Mouse (Mus musculus): ENCODE measurements at regions not wholly inside any gene's neighbourhood (a gene's known extent, or its start where the extent isn't known, plus 50 kb on each side); places are given as distances from the start of the nearest gene placed in this dataset.

DNA sequence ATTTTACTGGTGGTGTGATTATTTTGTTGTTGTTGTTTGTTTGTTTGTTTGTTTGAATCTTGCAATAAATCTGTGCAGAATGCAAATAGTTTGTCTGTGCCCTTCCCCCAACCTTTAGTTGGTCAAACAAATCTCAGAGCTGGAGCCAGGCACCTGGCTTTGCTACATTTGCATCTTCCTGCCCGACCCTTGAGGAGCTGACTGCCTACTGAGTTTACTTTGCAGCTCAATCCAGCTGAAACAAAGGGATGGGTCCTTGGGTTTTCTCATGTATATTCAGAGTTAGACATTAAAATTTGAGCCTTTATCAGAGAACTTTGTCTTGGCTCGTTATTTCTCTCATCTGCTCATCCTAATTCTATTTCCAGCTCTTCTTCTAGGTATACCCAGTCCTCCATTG is 79.4 kb upstream of the BC030870 start:
- DNase-seq, result no peak

- peak; percentile 8 for DNase-seq
Measured at GRCm38 (mm10) chr8:65206202-65206601, 76.8 kb upstream of the BC030870 start.

DNA sequence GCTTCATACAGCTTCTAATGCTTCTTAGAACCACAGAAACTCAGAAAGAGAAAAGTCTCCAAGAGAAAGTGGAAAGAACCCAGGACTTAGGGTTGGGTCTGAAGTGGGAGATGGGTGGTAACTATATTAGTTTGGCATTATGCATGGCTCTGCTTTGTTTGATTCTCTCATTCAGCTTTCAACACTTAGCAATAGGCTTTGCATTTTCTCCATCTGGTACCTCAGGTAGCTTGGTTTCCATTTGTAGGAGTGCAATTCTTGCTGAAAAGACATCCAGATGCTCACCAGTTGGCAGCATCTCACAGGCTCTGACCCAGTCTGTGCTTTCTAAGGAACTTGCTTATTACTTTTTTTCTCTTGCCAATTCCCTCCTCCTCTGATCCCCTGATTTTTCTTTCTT is 65.3 kb upstream of the BC030870 start:
- no peak for DNase-seq

DNA sequence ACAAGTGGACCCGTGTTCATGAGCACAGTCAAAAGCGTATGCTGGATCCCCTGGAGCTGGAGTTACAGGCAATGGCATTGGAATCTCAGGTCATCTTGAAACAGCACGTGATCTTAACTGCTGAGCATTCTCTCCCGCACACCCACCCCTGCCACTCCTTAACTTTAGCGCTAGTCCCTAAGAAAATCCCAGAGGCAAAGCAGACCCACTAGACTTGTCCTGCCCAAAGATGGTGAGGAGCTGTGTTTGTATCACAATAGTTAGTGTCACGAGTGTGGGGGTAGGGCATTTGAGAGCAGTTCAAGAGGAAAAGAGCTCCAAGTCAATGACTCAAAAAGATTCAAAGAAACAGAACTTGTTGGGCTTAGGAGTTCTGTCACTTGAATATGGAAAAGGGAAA is 64.9 kb upstream of the BC030870 start:
- no peak for DNase-seq

- DNase-seq, result no peak
Measured at GRCm38 (mm10) chr8:65182346-65182745, 53.0 kb upstream of the BC030870 start.

GRCm38 (mm10) chr8:65180447-65180846 is 51.1 kb upstream of the BC030870 start:
- no peak for DNase-seq

Measured in thymus, postnatal 4 days (tissue).